In the genomic region with DNA sequence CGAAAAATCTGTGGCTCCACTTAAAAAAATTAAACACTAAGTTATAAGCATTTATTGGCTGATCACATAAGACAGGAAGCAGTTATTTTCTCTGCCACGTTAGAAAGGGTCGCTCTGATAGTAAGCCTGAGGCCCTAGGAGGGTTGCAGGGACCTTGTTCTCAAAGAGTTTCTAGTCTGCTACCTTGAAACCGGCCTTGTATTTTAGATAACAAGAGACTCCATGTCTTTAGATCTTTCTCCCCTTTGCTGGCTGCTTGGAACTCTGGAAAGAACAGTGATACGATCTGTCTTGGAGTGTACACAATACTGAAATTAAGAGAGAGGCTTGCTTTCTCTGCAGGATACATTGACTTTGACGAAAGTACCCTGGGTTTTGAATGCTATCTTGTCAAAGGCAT, we compare ENCODE assay signal across 9 mouse cellular contexts. TPM values are rescaled to one million over a fixed set of nuclear protein-coding genes. Genes with fewer than 3 reads are reported as not detected.
DNase-seq lines count a peak whose midpoint lies in the region; ATAC-seq and TF ChIP-seq lines count a peak whose summit lies in the region.
"Had no signal": no experiment of that assay in that cellular context is flagged by ENCODE, and none has a peak within 500 bp of the region (broad histone marks: within the 10 kb centered on the region; RNA-seq: fewer than 3 reads in every experiment).

No protein-coding gene starts in this region.

- no peak for TF ChIP-seq CTCF in cerebellum, adult 2 months (IDR thresholded peaks at IDR 0.05; ENCODE audit: borderline replicate concordance, insufficient read depth, low read depth, low read length)
- TF ChIP-seq CTCF in thymus, adult 2 months (IDR thresholded peaks at IDR 0.05; ENCODE audit: borderline replicate concordance, control insufficient read depth, extremely low read depth, insufficient read depth, low read length, poor library complexity): no peak

- no peaks in the 10 kb centered on the region for H3K36me3 ChIP-seq in thymus, adult 2 months (ENCODE audit: control insufficient read depth, insufficient read depth, low read length)
- peaks cover 21% of the 10 kb centered on the region for H3K36me3 ChIP-seq in liver, embryonic 13.5 days

- peak overlapping the region; percentile 77 for H3K4me2 ChIP-seq in liver, embryonic 13.5 days

- TF ChIP-seq POLR2A in cerebellum, adult 2 months (IDR thresholded peaks at IDR 0.05; ENCODE audit: borderline replicate concordance, insufficient read depth, low read length): no peak
- no peak for TF ChIP-seq POLR2A in thymus, adult 2 months (IDR thresholded peaks at IDR 0.05; ENCODE audit: control insufficient read depth, extremely low read depth, insufficient read depth, low read length, poor library complexity)

- H3K27me3 ChIP-seq in cerebellum, adult 2 months (ENCODE audit: control insufficient read depth, insufficient read depth, low read length): no peaks in the 10 kb centered on the region
- no peaks in the 10 kb centered on the region for H3K27me3 ChIP-seq in thymus, adult 2 months (ENCODE audit: control insufficient read depth, insufficient read depth, low read length)
- no peaks in the 10 kb centered on the region for H3K27me3 ChIP-seq in liver, embryonic 13.5 days

- H3K4me1 ChIP-seq in cerebellum, adult 2 months (ENCODE audit: control insufficient read depth, insufficient read depth, low read length): no peaks in the 10 kb centered on the region
- peaks cover 7% of the 10 kb centered on the region; the same call in 1 of the 2 replicates for H3K4me1 ChIP-seq in thymus, adult 2 months (replicated peaks; ENCODE audit: control insufficient read depth, insufficient read depth, low read length)
- H3K4me1 ChIP-seq in liver, embryonic 13.5 days (replicated peaks): peaks cover 71% of the 10 kb centered on the region

- H3K27ac ChIP-seq in cerebellum, adult 2 months (ENCODE audit: insufficient read depth, low read length): no peak overlapping the region
- no peak overlapping the region for H3K27ac ChIP-seq in thymus, adult 2 months (ENCODE audit: control insufficient read depth, insufficient read depth, low read length)
- peak overlapping the region; percentile 100 for H3K27ac ChIP-seq in liver, embryonic 13.5 days

- WGBS in cerebellum, adult 2 months: 25% methylated on average over 6 of the region's 6 CpGs
- WGBS in thymus, adult 2 months: 40% methylated on average over 6 of the region's 6 CpGs
- 22% methylated on average over 6 of the region's 6 CpGs for WGBS in liver, embryonic 13.5 days (ENCODE audit: insufficient replicate concordance)

- no peaks in the 10 kb centered on the region for H3K9me3 ChIP-seq in liver, embryonic 13.5 days (replicated peaks)

- H3K4me3 ChIP-seq in cerebellum, adult 2 months (replicated peaks; ENCODE audit: insufficient read depth, low read depth, low read length): peak overlapping the region; percentile 89
- H3K4me3 ChIP-seq in thymus, adult 2 months (ENCODE audit: control insufficient read depth, insufficient read depth, low read length): no peak overlapping the region
- peak overlapping the region; percentile 89 for H3K4me3 ChIP-seq in liver, embryonic 13.5 days (replicated peaks)

- no peak for ATAC-seq in liver, embryonic 13.5 days (ENCODE audit: low read depth)

- no peak for DNase-seq in cerebellum, adult 2 months
- no peak for DNase-seq in cerebellum, postnatal 25 days
- peak; percentile 5 for DNase-seq in thymus, postnatal 0 days (ENCODE audit: low spot score)
- no peak for DNase-seq in thymus, adult 2 months
- no peak for DNase-seq in liver, embryonic 13.5 days
- DNase-seq in right cerebral cortex, postnatal 4 days: no peak
- DNase-seq in thymus, postnatal 4 days: no peak
- no peak for DNase-seq in right cerebral cortex, postnatal 36 days (ENCODE audit: low spot score in 2 of 2)
- DNase-seq: thymus, adult 18-20 months had no signal

- H3K9ac ChIP-seq in liver, embryonic 13.5 days: peak overlapping the region; percentile 96

RNA-seq across cellular contexts. Expression of a gene that starts 0.9 kb away (rescaled TPM):
- 20.8 and 22.9 TPM in 2 replicates for polyA plus RNA-seq in cerebellum, adult 2 months (2012; rRNA removed)
- 22.8 and 25.0 TPM in 2 replicates for polyA plus RNA-seq in thymus, postnatal 0 days (2015; fragmentation: Nextera tagmentation; extraction: Ambion mirVana)
- polyA plus RNA-seq in thymus, adult 2 months (2012; rRNA removed): 26.4 and 34.1 TPM in 2 replicates
- 129 and 141 TPM in 2 replicates for polyA plus RNA-seq in liver, embryonic 13.5 days (2015; fragmentation: Nextera tagmentation; extraction: Ambion mirVana)

RNA-seq across cellular contexts. Expression of a gene that starts 0.9 kb away (rescaled TPM):
- polyA plus RNA-seq in cerebellum, adult 2 months (2012; rRNA removed): 115 and 118 TPM in 2 replicates
- polyA plus RNA-seq in thymus, postnatal 0 days (2015; fragmentation: Nextera tagmentation; extraction: Ambion mirVana): 34.0 and 35.4 TPM in 2 replicates
- 42.1 TPM in 2 replicates for polyA plus RNA-seq in thymus, adult 2 months (2012; rRNA removed)
- 30.1 and 43.5 TPM in 2 replicates for polyA plus RNA-seq in liver, embryonic 13.5 days (2015; fragmentation: Nextera tagmentation; extraction: Ambion mirVana)

RNA-seq across cellular contexts. Expression of a gene that starts 55.4 kb away (rescaled TPM):
- 0.13 TPM in 1 of 2 replicates, not detected in the other for polyA plus RNA-seq in cerebellum, adult 2 months (2012; rRNA removed)
- polyA plus RNA-seq in thymus, postnatal 0 days (2015; fragmentation: Nextera tagmentation; extraction: Ambion mirVana): 0.64 and 0.66 TPM in 2 replicates
- 0.79 and 1.8 TPM in 2 replicates for polyA plus RNA-seq in thymus, adult 2 months (2012; rRNA removed)
- polyA plus RNA-seq in liver, embryonic 13.5 days (2015; fragmentation: Nextera tagmentation; extraction: Ambion mirVana): 0.15 and 0.16 TPM in 2 replicates
